Mouse (Mus musculus): Measurements from ENCODE around the gene Arhgap25. TPM values are rescaled to one million over a fixed set of nuclear protein-coding genes. Genes with fewer than 3 reads are reported as not detected.

Gene Arhgap25
- polyA plus RNA-seq, 1 experiment from 2014 or later: 6.9 TPM

DNA sequence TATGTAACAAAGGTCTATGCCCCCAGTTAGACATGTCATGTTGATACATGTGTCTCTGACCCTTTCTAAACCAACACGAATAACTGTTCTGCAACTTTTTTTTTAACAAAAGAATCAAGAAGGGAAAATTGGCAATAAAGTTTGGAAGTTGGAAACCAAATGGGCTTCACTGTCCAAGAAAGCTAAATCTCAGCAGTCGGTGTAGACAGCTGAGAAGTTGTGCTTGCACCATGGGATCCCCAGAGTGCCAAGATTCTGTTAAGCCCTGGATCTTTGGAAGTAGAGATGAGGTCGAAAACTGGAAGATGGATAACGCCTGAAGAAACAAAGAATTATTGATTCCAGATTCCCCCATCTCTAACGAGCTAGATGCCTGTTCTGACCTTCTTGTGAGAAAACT, 32.1 kb upstream of the Arhgap25 start:
- Histone ChIP-seq H3K27me3 (replicated peaks; ENCODE audit: control insufficient read depth, insufficient read depth, low read length) (no peaks in the 10 kb centered on the region), H3K4me2 (no peak overlapping the region), H3K36me3 (ENCODE audit: control insufficient read depth, insufficient read depth, low read length) (no peaks in the 10 kb centered on the region), H3K4me1 (replicated peaks; ENCODE audit: control insufficient read depth, insufficient read depth, low read length) (no peaks in the 10 kb centered on the region), H3K4me3 (ENCODE audit: low read depth, low read length) (no peak overlapping the region), H3K9me3 (ENCODE audit: control insufficient read depth, low read length) (no peaks in the 10 kb centered on the region), H3K27ac (ENCODE audit: low read depth, low read length) (no peak overlapping the region), H3K9ac (ENCODE audit: low read depth, low read length) (no peak overlapping the region)
- WGBS: 73% methylated on average over 5 of the region's 5 CpGs
- ATAC-seq (replicated peaks; ENCODE audit: low FRiP score) (no peak), DNase-seq (ENCODE audit: low spot score) (no peak)

DNA sequence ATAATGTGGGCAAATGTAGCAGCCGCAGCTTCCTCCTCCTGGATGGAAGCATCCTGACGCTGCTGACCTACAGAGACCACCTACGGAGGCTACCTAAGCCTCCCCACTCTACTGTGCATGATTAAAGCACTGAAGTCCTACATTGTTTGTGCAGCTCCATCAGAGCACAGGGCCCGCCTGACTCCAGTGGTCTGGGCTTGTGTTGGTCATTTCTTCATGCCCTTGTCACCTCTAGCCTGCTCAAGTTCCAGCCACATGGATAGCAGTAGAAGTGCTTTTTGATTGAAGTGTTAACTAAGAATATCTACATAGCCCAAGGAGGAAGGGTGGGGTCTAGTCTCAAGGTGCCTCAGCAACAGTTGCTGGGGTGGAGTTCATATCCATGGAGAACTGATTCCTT, 31.3 kb upstream of the Arhgap25 start:
- Histone ChIP-seq H3K27me3 (replicated peaks; ENCODE audit: control insufficient read depth, insufficient read depth, low read length) (no peaks in the 10 kb centered on the region), H3K9ac (ENCODE audit: low read depth, low read length) (no peak overlapping the region), H3K36me3 (ENCODE audit: control insufficient read depth, insufficient read depth, low read length) (no peaks in the 10 kb centered on the region), H3K27ac (ENCODE audit: low read depth, low read length) (no peak overlapping the region), H3K4me1 (replicated peaks; ENCODE audit: control insufficient read depth, insufficient read depth, low read length) (no peaks in the 10 kb centered on the region), H3K4me2 (no peak overlapping the region), H3K4me3 (ENCODE audit: low read depth, low read length) (no peak overlapping the region), H3K9me3 (ENCODE audit: control insufficient read depth, low read length) (no peaks in the 10 kb centered on the region)
- no peak for DNase-seq (ENCODE audit: low spot score)
- no peak for ATAC-seq (replicated peaks; ENCODE audit: low FRiP score)
- whole genome bisulfite sequencing: 78% methylated on average over 4 of the region's 4 CpGs

DNA sequence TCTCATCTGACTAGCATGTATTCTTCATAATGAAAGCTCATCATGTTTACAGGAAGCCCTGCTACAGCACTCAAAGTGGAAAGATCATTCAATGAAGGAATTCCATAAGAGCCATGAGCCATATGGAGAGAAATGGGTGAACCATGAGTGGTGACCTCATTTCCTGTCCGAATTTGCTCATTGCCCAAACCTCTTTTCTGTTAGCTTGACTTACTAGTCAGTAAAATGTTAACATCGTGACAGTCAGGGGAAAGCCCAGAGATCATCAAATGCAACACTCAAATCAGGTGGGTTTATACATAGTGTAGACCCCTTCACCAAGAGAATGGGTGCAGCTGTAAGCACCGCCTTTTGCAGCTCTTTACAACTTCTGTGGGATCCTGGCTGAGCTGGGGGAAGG, 20.7 kb upstream of the Arhgap25 start:
- Histone ChIP-seq H3K4me3 (ENCODE audit: low read depth, low read length) (no peak overlapping the region), H3K9ac (ENCODE audit: low read depth, low read length) (no peak overlapping the region), H3K9me3 (ENCODE audit: control insufficient read depth, low read length) (no peaks in the 10 kb centered on the region), H3K27me3 (replicated peaks; ENCODE audit: control insufficient read depth, insufficient read depth, low read length) (no peaks in the 10 kb centered on the region; the same call in 1 of the 2 replicates), H3K4me2 (no peak overlapping the region), H3K27ac (ENCODE audit: low read depth, low read length) (no peak overlapping the region), H3K36me3 (ENCODE audit: control insufficient read depth, insufficient read depth, low read length) (no peaks in the 10 kb centered on the region), H3K4me1 (replicated peaks; ENCODE audit: control insufficient read depth, insufficient read depth, low read length) (no peaks in the 10 kb centered on the region)
- 65% methylated on average over 3 of the region's 3 CpGs for WGBS
- DNase-seq (ENCODE audit: low spot score) (no peak), ATAC-seq (replicated peaks; ENCODE audit: low FRiP score) (no peak)

DNA sequence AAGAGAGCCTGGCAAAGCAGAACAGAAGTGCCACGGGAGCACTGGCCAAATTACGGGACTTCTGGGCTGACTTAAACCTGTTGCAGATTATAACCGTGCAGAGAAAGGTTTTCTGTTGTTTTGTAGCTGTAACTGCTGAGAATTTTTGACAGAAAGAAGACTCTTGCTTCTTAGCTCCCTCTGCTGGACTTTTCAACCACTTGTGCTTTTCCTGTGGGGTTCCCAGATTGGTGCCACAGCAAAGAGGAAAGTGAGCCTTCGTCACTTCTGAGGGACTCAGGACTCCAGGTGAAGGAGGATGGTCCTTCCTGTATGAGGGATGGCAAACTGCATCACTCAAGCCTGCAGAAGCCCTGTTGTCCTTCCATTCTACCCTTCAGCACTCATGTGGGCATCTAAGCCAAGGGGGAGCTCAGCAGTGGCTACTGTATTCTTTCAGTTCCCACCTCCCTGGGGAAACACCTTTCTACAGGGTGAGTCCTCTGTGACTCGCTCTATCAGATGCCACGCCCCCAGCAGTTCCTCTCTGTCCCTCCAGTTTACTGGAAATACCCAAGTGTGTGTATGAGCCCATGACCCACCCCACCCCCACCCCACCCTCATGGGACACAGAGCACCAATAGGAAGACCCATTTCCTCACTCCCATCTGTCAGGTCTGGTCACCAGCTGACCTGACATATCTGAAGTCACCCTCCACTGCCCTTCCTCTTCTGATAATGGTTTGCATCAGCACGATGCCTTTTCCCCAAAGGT, 19.2 kb upstream of the Arhgap25 start:
- Histone ChIP-seq H3K4me3 (ENCODE audit: low read depth, low read length) (no peak overlapping the region), H3K36me3 (ENCODE audit: control insufficient read depth, insufficient read depth, low read length) (no peaks in the 10 kb centered on the region), H3K27ac (ENCODE audit: low read depth, low read length) (no peak overlapping the region), H3K4me1 (replicated peaks; ENCODE audit: control insufficient read depth, insufficient read depth, low read length) (no peaks in the 10 kb centered on the region), H3K9ac (ENCODE audit: low read depth, low read length) (no peak overlapping the region), H3K4me2 (no peak overlapping the region), H3K27me3 (replicated peaks; ENCODE audit: control insufficient read depth, insufficient read depth, low read length) (no peaks in the 10 kb centered on the region; the same call in 1 of the 2 replicates), H3K9me3 (ENCODE audit: control insufficient read depth, low read length) (no peaks in the 10 kb centered on the region)
- 37% methylated on average over 7 of the region's 7 CpGs for WGBS
- ATAC-seq (replicated peaks; ENCODE audit: low FRiP score) (no peak), DNase-seq (ENCODE audit: low spot score) (no peak)

DNA sequence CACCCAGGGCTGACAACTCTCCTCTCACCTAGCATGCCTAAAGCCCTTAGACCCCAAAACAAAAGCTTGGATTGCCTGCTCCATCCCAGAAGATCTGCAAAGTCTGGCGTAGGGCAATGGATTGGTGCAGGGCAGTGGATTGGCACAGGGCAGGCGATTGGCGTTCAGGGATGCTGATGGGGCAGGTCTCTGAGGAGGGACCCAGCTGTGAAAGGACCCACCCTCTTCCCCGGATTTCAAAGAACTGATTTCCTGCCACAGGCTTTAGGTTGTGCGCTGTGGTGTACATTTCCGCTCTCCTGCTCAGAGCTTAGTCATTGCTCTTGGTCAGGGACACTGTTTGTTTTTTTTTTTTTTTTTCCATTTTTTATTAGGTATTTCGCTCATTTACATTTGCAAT, 14.8 kb upstream of the Arhgap25 start:
- Histone ChIP-seq H3K4me3 (ENCODE audit: low read depth, low read length) (no peak overlapping the region), H3K27ac (ENCODE audit: low read depth, low read length) (no peak overlapping the region), H3K9ac (ENCODE audit: low read depth, low read length) (no peak overlapping the region), H3K27me3 (replicated peaks; ENCODE audit: control insufficient read depth, insufficient read depth, low read length) (peaks cover 9% of the 10 kb centered on the region; the same call in 1 of the 2 replicates), H3K4me1 (replicated peaks; ENCODE audit: control insufficient read depth, insufficient read depth, low read length) (no peaks in the 10 kb centered on the region), H3K36me3 (ENCODE audit: control insufficient read depth, insufficient read depth, low read length) (no peaks in the 10 kb centered on the region), H3K9me3 (ENCODE audit: control insufficient read depth, low read length) (peaks cover 4% of the 10 kb centered on the region), H3K4me2 (no peak overlapping the region)
- 83% methylated on average over 7 of the region's 7 CpGs for WGBS
- DNase-seq (ENCODE audit: low spot score) (no peak), ATAC-seq (replicated peaks; ENCODE audit: low FRiP score) (no peak)

DNA sequence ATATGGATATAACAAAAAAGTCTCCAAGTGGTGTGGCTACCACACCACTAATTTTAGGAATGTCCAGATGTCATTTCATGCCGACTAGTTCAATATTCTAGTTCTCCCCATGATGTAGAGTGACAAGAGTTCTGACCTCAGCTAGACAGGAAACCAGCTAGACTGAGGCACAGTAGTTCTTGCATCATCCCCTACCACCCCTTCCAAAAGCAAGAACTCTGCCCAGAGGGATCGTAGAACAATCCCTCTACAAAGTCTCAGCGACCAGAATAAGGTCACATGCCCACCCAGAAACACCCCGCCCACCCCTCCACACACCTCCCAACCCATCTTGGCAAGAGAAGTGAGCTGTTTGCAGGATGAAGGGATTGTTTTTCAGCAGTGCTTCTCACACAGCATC, 14.4 kb upstream of the Arhgap25 start:
- Histone ChIP-seq H3K36me3 (ENCODE audit: control insufficient read depth, insufficient read depth, low read length) (no peaks in the 10 kb centered on the region), H3K9me3 (ENCODE audit: control insufficient read depth, low read length) (peaks cover 4% of the 10 kb centered on the region), H3K4me2 (no peak overlapping the region), H3K27ac (ENCODE audit: low read depth, low read length) (no peak overlapping the region), H3K4me1 (replicated peaks; ENCODE audit: control insufficient read depth, insufficient read depth, low read length) (no peaks in the 10 kb centered on the region), H3K4me3 (ENCODE audit: low read depth, low read length) (no peak overlapping the region), H3K27me3 (replicated peaks; ENCODE audit: control insufficient read depth, insufficient read depth, low read length) (peaks cover 9% of the 10 kb centered on the region; the same call in 1 of the 2 replicates), H3K9ac (ENCODE audit: low read depth, low read length) (no peak overlapping the region)
- DNase-seq (ENCODE audit: low spot score): no peak
- WGBS: 67% methylated on average over 4 of the region's 4 CpGs
- ATAC-seq (replicated peaks; ENCODE audit: low FRiP score): no peak

DNA sequence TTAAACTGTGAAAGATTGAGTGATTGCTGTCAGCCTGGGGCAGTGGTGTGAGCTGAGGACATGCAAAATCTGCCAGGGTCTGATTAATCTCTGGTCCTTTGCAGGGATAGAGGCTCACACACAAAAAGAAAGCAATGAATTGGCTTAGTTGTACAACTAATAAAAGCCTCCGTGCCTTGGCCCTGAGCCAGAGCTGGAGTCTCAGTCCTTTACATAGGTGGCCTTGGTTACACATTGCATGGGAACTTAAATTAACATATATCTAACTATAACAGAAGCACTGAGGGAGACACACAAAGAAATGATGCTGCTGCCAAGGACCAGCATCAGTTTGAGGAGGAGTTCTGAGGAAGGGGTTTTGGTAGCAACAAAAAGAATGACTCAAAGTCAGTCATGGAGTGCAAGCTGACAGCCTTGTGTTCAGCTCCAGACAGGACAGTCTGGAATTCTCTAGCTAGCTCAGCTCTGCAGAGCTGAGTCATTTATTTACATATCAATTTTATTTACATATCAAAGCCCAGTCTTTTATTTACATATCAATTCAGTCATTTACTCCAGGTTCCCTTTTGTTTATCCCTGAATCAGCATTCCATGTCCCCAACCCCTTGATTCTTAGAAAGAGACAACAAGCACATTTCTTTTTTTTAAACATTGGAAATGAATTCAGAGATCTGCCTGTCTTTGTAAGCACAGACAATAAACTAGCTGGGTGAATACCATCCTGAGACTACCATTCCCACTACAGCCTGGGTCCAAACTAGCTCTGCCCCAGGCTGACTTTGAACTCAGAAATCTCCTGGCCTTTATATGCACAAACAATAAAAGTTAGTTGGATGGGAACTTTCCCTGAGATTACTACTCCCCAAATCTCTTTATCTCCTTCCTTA, 12.5 kb upstream of the Arhgap25 start:
- Histone ChIP-seq H3K27me3 (replicated peaks; ENCODE audit: control insufficient read depth, insufficient read depth, low read length) (peaks cover 9% of the 10 kb centered on the region; the same call in 1 of the 2 replicates), H3K4me1 (replicated peaks; ENCODE audit: control insufficient read depth, insufficient read depth, low read length) (peaks cover 10% of the 10 kb centered on the region), H3K4me3 (ENCODE audit: low read depth, low read length) (no peak overlapping the region), H3K36me3 (ENCODE audit: control insufficient read depth, insufficient read depth, low read length) (no peaks in the 10 kb centered on the region), H3K4me2 (no peak overlapping the region), H3K27ac (ENCODE audit: low read depth, low read length) (no peak overlapping the region), H3K9me3 (ENCODE audit: control insufficient read depth, low read length) (peaks cover 4% of the 10 kb centered on the region), H3K9ac (ENCODE audit: low read depth, low read length) (no peak overlapping the region)
- no peak for ATAC-seq (replicated peaks; ENCODE audit: low FRiP score)
- 77% methylated on average over 1 of the region's 1 CpGs for WGBS
- no peak for DNase-seq (ENCODE audit: low spot score)

DNA sequence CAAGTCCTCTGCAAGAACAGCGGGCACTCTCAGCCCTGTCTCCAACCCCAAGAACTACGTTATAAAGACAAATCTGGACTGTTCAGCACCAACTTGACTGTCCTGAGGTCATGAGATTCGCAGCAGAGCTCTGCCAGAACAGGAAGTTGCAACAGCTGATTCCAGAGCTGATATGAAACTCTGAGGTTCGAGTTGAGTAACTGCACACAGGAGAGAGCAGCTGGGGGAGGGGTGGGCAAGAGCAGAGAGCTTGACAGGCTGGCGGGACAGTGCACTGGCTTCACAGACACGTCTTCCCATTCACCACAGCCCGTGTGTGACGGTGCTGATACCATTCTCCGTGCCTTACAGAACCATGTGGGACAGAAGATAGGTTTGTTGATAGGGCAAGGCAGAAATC, 9.0 kb upstream of the Arhgap25 start:
- H3K4me2 ChIP-seq: peak overlapping the region; percentile 41
- WGBS: 27% methylated on average over 9 of the region's 9 CpGs
- H3K27ac ChIP-seq (ENCODE audit: low read depth, low read length): no peak overlapping the region
- no peaks in the 10 kb centered on the region for H3K36me3 ChIP-seq (ENCODE audit: control insufficient read depth, insufficient read depth, low read length)
- H3K4me3 ChIP-seq (ENCODE audit: low read depth, low read length): peak overlapping the region; percentile 7; the same call in 1 of the 2 replicates
- peaks cover 24% of the 10 kb centered on the region for H3K27me3 ChIP-seq (replicated peaks; ENCODE audit: control insufficient read depth, insufficient read depth, low read length)
- H3K4me1 ChIP-seq (replicated peaks; ENCODE audit: control insufficient read depth, insufficient read depth, low read length): peaks cover 10% of the 10 kb centered on the region
- ATAC-seq (replicated peaks; ENCODE audit: low FRiP score): peak; percentile 93
- H3K9ac ChIP-seq (ENCODE audit: low read depth, low read length): no peak overlapping the region
- peak; percentile 61 for DNase-seq (ENCODE audit: low spot score)
- peaks cover 4% of the 10 kb centered on the region for H3K9me3 ChIP-seq (ENCODE audit: control insufficient read depth, low read length)

Measured in liver, embryonic 11.5 days (tissue).